In genomic region chr8:122568881-122569309, GRCm38 (mm10) we compare ENCODE assay signal across 8 mouse cellular contexts. TPM values are rescaled to one million over a fixed set of nuclear protein-coding genes. Genes with fewer than 3 reads are reported as not detected.
DNase-seq lines count a peak whose midpoint lies in the region; ATAC-seq lines count a peak whose summit lies in the region.

No protein-coding gene starts in this region.

- H3K9ac ChIP-seq in heart, embryonic 16.5 days (ENCODE audit: low read length), result peak overlapping the region; percentile 93
- peak overlapping the region; percentile 41 for H3K9ac ChIP-seq in hindbrain, embryonic 16.5 days (ENCODE audit: low read depth, low read length)
- H3K9ac ChIP-seq in midbrain, embryonic 16.5 days (ENCODE audit: low read depth, low read length), result no peak overlapping the region

- peaks cover 29% of the 10 kb centered on the region for H3K36me3 ChIP-seq in heart, embryonic 16.5 days (ENCODE audit: control insufficient read depth, insufficient read depth)
- H3K36me3 ChIP-seq in hindbrain, embryonic 16.5 days (ENCODE audit: control insufficient read depth, insufficient read depth, low read length), result 0 out of 2 replicates have a peak, but pooled peaks cover 9% of the 10 kb centered on the region
- H3K36me3 ChIP-seq in midbrain, embryonic 16.5 days (ENCODE audit: control insufficient read depth, insufficient read depth, low read length), result 0 out of 2 replicates have a peak, but pooled peaks cover 2% of the 10 kb centered on the region

- 26% methylated on average over 10 of the region's 10 CpGs for WGBS in heart, embryonic 16.5 days
- 8% methylated on average over 10 of the region's 10 CpGs for WGBS in hindbrain, embryonic 16.5 days
- 18% methylated on average over 10 of the region's 10 CpGs for WGBS in midbrain, embryonic 16.5 days

- peak overlapping the region; percentile 92 for H3K4me3 ChIP-seq in heart, embryonic 16.5 days (ENCODE audit: low read length)
- peak overlapping the region; percentile 76 for H3K4me3 ChIP-seq in hindbrain, embryonic 16.5 days (ENCODE audit: low read length)
- H3K4me3 ChIP-seq in midbrain, embryonic 16.5 days (ENCODE audit: low read depth, low read length), result peak overlapping the region; percentile 77

- no peak for DNase-seq in heart, postnatal 14 days
- DNase-seq in ZHBTc4 (ENCODE audit: low read depth, low spot score), result peak; percentile 22
- no peak for DNase-seq in gastrocnemius, adult 18-20 months (ENCODE audit: low spot score)
- no peak for DNase-seq in frontal cortex, adult 2 months (ENCODE audit: extremely low spot score in 1 of 2, low spot score in 1 of 2)
- no peak for DNase-seq in left cerebral cortex, adult 8-10 months (ENCODE audit: low spot score in 2 of 2)

- H3K27ac ChIP-seq in heart, embryonic 16.5 days (ENCODE audit: low read length), result no peak overlapping the region
- H3K27ac ChIP-seq in hindbrain, embryonic 16.5 days (ENCODE audit: low read depth, low read length), result no peak overlapping the region
- no peak overlapping the region for H3K27ac ChIP-seq in midbrain, embryonic 16.5 days (ENCODE audit: low read length)

- no peaks in the 10 kb centered on the region for H3K9me3 ChIP-seq in heart, embryonic 16.5 days (replicated peaks; ENCODE audit: control insufficient read depth, low read length)
- no peaks in the 10 kb centered on the region for H3K9me3 ChIP-seq in hindbrain, embryonic 16.5 days (ENCODE audit: control insufficient read depth, low read length)
- no peaks in the 10 kb centered on the region for H3K9me3 ChIP-seq in midbrain, embryonic 16.5 days (replicated peaks; ENCODE audit: control insufficient read depth, low read length, poor library complexity, severe bottlenecking)

- intact Hi-C loops in heart, postnatal 14 days (cut with DNase I), result no loop called here

- peak overlapping the region; percentile 74 for H3K4me2 ChIP-seq in heart, embryonic 16.5 days (ENCODE audit: low read depth, low read length)
- peak overlapping the region; percentile 91 for H3K4me2 ChIP-seq in hindbrain, embryonic 16.5 days (ENCODE audit: low read length)
- peak overlapping the region; percentile 98 for H3K4me2 ChIP-seq in midbrain, embryonic 16.5 days (ENCODE audit: low read length)

- no peaks in the 10 kb centered on the region for H3K27me3 ChIP-seq in heart, embryonic 16.5 days (ENCODE audit: control insufficient read depth, insufficient read depth, low read length)
- no peaks in the 10 kb centered on the region for H3K27me3 ChIP-seq in hindbrain, embryonic 16.5 days (replicated peaks; ENCODE audit: control insufficient read depth, insufficient read depth, low read length)
- no peaks in the 10 kb centered on the region for H3K27me3 ChIP-seq in midbrain, embryonic 16.5 days (ENCODE audit: control insufficient read depth, insufficient read depth, low read depth, low read length)

- ATAC-seq in heart, embryonic 16.5 days (replicated peaks; ENCODE audit: extremely low read depth, insufficient read depth, low FRiP score), result no peak
- no peak for ATAC-seq in hindbrain, embryonic 16.5 days
- no peak for ATAC-seq in midbrain, embryonic 16.5 days

- peaks cover 22% of the 10 kb centered on the region for H3K4me1 ChIP-seq in heart, embryonic 16.5 days (ENCODE audit: control insufficient read depth, insufficient read depth, low read length)
- peaks cover 18% of the 10 kb centered on the region for H3K4me1 ChIP-seq in hindbrain, embryonic 16.5 days (ENCODE audit: control insufficient read depth, insufficient read depth, low read depth, low read length)
- peaks cover 18% of the 10 kb centered on the region for H3K4me1 ChIP-seq in midbrain, embryonic 16.5 days (ENCODE audit: control insufficient read depth, insufficient read depth, low read length)

RNA-seq across cellular contexts. Expression of gene Cdt1, which starts 1.1 kb away (rescaled TPM):
- polyA plus RNA-seq in heart, embryonic 16.5 days (2015; fragmentation: Nextera tagmentation; extraction: Ambion mirVana), result 27.9 and 29.0 TPM in 2 replicates
- total RNA-seq in heart, postnatal 14 days (2021), result 1 to 10 TPM; 3.6 to 4.6 TPM
- polyA plus RNA-seq in hindbrain, embryonic 16.5 days (2015; fragmentation: Nextera tagmentation; extraction: Ambion mirVana), result 8.0 and 11.4 TPM in 2 replicates
- 5.7 and 6.2 TPM in 2 replicates for polyA plus RNA-seq in midbrain, embryonic 16.5 days (2015; fragmentation: Nextera tagmentation; extraction: Ambion mirVana)
- total RNA-seq in gastrocnemius, adult 18-20 months (2021), result under 1 TPM; 0.30 to 0.66 TPM
- polyA plus RNA-seq in frontal cortex, adult 2 months (2012; rRNA removed), result 2.4 and 2.5 TPM in 2 replicates
- 1 to 10 TPM; 4.1 to 5.0 (median 4.4) TPM for total RNA-seq in left cerebral cortex, adult 8-10 months (2022)

RNA-seq across cellular contexts. Expression of gene Aprt, which starts 7.8 kb away (rescaled TPM):
- polyA plus RNA-seq in heart, embryonic 16.5 days (2015; fragmentation: Nextera tagmentation; extraction: Ambion mirVana), result 159 and 204 TPM in 2 replicates
- 10 to 100 TPM; 32.7 to 34.5 TPM for total RNA-seq in heart, postnatal 14 days (2021)
- 202 and 203 TPM in 2 replicates for polyA plus RNA-seq in hindbrain, embryonic 16.5 days (2015; fragmentation: Nextera tagmentation; extraction: Ambion mirVana)
- polyA plus RNA-seq in midbrain, embryonic 16.5 days (2015; fragmentation: Nextera tagmentation; extraction: Ambion mirVana), result 156 and 157 TPM in 2 replicates
- 10 to 100 TPM; 39.6 to 40.1 TPM for total RNA-seq in gastrocnemius, adult 18-20 months (2021)
- polyA plus RNA-seq in frontal cortex, adult 2 months (2012; rRNA removed), result 66.0 and 67.4 TPM in 2 replicates
- 10 to 100 TPM; 52.8 to 60.2 (median 57.6) TPM for total RNA-seq in left cerebral cortex, adult 8-10 months (2022)

RNA-seq across cellular contexts. Expression of gene Piezo1, which starts 17.8 kb away (rescaled TPM):
- 13.5 and 15.3 TPM in 2 replicates for polyA plus RNA-seq in heart, embryonic 16.5 days (2015; fragmentation: Nextera tagmentation; extraction: Ambion mirVana)
- 10 to 100 TPM; 27.2 to 30.2 TPM for total RNA-seq in heart, postnatal 14 days (2021)
- polyA plus RNA-seq in hindbrain, embryonic 16.5 days (2015; fragmentation: Nextera tagmentation; extraction: Ambion mirVana), result 1.7 and 3.5 TPM in 2 replicates
- 1.8 and 2.0 TPM in 2 replicates for polyA plus RNA-seq in midbrain, embryonic 16.5 days (2015; fragmentation: Nextera tagmentation; extraction: Ambion mirVana)
- total RNA-seq in gastrocnemius, adult 18-20 months (2021), result 10 to 100 TPM; 11.5 to 13.2 TPM
- polyA plus RNA-seq in frontal cortex, adult 2 months (2012; rRNA removed), result 7.4 and 9.1 TPM in 2 replicates
- 1 to 10 TPM; 5.6 to 6.7 (median 6.1) TPM for total RNA-seq in left cerebral cortex, adult 8-10 months (2022)

RNA-seq across cellular contexts. Expression of gene Galns, which starts 42.4 kb away (rescaled TPM):
- 10.0 and 10.4 TPM in 2 replicates for polyA plus RNA-seq in heart, embryonic 16.5 days (2015; fragmentation: Nextera tagmentation; extraction: Ambion mirVana)
- total RNA-seq in heart, postnatal 14 days (2021), result 1 to 10 TPM; 3.5 to 4.1 TPM
- polyA plus RNA-seq in hindbrain, embryonic 16.5 days (2015; fragmentation: Nextera tagmentation; extraction: Ambion mirVana), result 8.7 TPM in 2 replicates
- polyA plus RNA-seq in midbrain, embryonic 16.5 days (2015; fragmentation: Nextera tagmentation; extraction: Ambion mirVana), result 8.4 and 8.9 TPM in 2 replicates
- total RNA-seq in gastrocnemius, adult 18-20 months (2021), result 1 to 10 TPM; 1.0 to 1.1 TPM
- 9.4 and 9.5 TPM in 2 replicates for polyA plus RNA-seq in frontal cortex, adult 2 months (2012; rRNA removed)
- total RNA-seq in left cerebral cortex, adult 8-10 months (2022), result 10 to 100 TPM in 3 of 4 experiments, 1 to 10 TPM in 1; 9.3 to 11.5 (median 10.9) TPM

RNA-seq across cellular contexts. Expression of gene Trappc2l, which starts 42.5 kb away (rescaled TPM):
- polyA plus RNA-seq in heart, embryonic 16.5 days (2015; fragmentation: Nextera tagmentation; extraction: Ambion mirVana), result 58.2 and 60.1 TPM in 2 replicates
- 10 to 100 TPM; 45.9 to 57.2 TPM for total RNA-seq in heart, postnatal 14 days (2021)
- polyA plus RNA-seq in hindbrain, embryonic 16.5 days (2015; fragmentation: Nextera tagmentation; extraction: Ambion mirVana), result 109 and 110 TPM in 2 replicates
- 93.8 and 101 TPM in 2 replicates for polyA plus RNA-seq in midbrain, embryonic 16.5 days (2015; fragmentation: Nextera tagmentation; extraction: Ambion mirVana)
- 10 to 100 TPM; 39.9 to 46.1 TPM for total RNA-seq in gastrocnemius, adult 18-20 months (2021)
- 130 and 153 TPM in 2 replicates for polyA plus RNA-seq in frontal cortex, adult 2 months (2012; rRNA removed)
- total RNA-seq in left cerebral cortex, adult 8-10 months (2022), result 10 to 100 TPM; 73.8 to 84.5 (median 76.0) TPM
